Mouse (Mus musculus): ENCODE results near the gene Ugt2a1. TPM values are rescaled to one million over a fixed set of nuclear protein-coding genes. Genes with fewer than 3 reads are reported as not detected.
"Not testable (repeated sequence)": the region's sequence is repeated elsewhere in the genome, so short reads cannot be mapped to it uniquely, and the experiment has no call there.

Gene Ugt2a1
- polyA plus RNA-seq, 1 experiment from 2014 or later, result not detected

DNA sequence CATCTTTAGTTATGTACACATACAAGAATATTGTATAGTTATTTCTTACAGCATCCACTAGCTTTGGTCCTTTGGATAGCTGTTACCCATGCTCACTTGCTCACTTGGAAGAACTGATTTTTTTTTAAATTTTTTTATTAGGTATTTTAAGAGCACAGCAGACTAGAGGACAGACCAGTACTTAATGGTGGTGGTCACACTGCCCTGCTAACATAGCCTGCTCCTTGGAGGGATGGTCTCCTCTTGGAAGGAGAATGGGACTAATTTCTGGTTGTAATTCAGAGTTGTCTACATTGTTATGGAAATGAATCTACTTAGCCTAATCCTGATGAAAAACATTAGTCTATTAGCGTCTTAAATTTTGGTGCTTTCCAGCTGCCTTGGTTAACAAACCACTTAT is 31.9 kb downstream of the Ugt2a1 start:
- ATAC-seq (ENCODE audit: insufficient read depth), result no peak
- 35% methylated on average over 1 of the region's 1 CpGs for WGBS (ENCODE audit: insufficient replicate concordance)
- H3K27me3 ChIP-seq, result no peaks in the 10 kb centered on the region

DNA sequence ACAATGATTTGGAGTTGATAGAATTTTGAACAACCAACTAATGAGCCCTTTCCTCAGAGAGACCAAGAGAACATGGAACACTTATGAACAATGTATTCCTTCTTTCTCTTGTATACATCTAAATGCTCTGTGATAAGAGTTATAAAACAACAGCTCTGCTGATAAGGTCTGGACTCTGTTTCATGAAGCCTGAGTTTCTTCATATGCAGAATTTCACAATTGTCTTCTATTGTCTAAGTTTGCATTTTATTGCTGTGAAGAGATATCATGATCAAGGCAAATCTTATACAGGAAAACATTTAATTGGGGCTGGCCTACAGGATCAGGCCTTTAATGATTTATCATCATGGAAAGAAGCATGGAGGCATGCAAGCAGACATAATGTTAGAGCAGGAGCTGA is 33.0 kb downstream of the Ugt2a1 start:
- H3K27ac ChIP-seq (replicated peaks), result no peak overlapping the region
- no peak overlapping the region for H3K4me2 ChIP-seq
- no peak for ATAC-seq (ENCODE audit: insufficient read depth)
- no peak overlapping the region for H3K9ac ChIP-seq
- H3K36me3 ChIP-seq (replicated peaks), result no peaks in the 10 kb centered on the region
- H3K9me3 ChIP-seq (replicated peaks), result no peaks in the 10 kb centered on the region
- H3K27me3 ChIP-seq, result no peaks in the 10 kb centered on the region
- H3K4me3 ChIP-seq (replicated peaks), result no peak overlapping the region
- H3K4me1 ChIP-seq (replicated peaks), result no peaks in the 10 kb centered on the region

More for the DNA sequence above, 31.9 kb downstream of the Ugt2a1 start:
- Histone ChIP-seq H3K27ac (replicated peaks) (no peak overlapping the region), H3K4me3 (replicated peaks) (no peak overlapping the region), H3K36me3 (replicated peaks) (no peaks in the 10 kb centered on the region), H3K9ac (no peak overlapping the region), H3K4me2 (no peak overlapping the region), H3K9me3 (replicated peaks) (no peaks in the 10 kb centered on the region), H3K4me1 (replicated peaks) (no peaks in the 10 kb centered on the region)

DNA sequence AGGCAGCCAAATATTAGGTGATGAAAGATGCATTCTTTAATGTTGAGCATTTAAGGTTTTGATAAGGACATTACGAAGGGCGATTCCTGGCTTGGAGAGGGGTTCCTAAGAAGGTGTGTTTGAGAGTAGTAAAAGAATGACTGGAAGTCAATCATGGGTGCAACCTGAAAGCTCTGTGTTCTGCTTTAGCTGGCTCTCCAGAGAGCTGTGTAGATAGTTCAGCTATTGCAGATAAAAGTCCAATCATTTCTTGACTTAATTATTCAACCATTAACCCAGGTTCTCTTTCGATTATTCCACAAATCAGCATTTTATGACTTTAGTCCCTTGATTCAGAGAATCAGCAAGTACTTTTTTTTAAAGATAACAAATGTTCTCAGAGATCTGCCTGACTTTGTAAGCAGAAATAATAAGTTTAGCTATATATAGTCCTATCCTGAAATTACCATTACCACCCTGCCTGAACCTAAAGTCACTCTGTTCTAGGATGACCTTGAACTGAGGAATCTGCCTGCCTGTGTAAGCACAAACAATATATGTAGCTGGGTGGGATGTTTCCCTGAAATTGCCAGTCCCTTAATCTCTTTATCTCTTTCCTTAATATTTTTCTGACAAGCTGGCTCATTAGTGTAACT is 34.3 kb downstream of the Ugt2a1 start:
- no peak overlapping the region for H3K27ac ChIP-seq (replicated peaks)
- 64% methylated on average over 3 of the region's 3 CpGs for WGBS (ENCODE audit: insufficient replicate concordance)
- no peak overlapping the region for H3K4me2 ChIP-seq
- ATAC-seq (ENCODE audit: insufficient read depth), result no peak
- no peaks in the 10 kb centered on the region for H3K27me3 ChIP-seq
- no peaks in the 10 kb centered on the region for H3K36me3 ChIP-seq (replicated peaks)
- H3K9ac ChIP-seq, result no peak overlapping the region
- H3K4me1 ChIP-seq (replicated peaks), result no peaks in the 10 kb centered on the region
- no peak overlapping the region for H3K4me3 ChIP-seq (replicated peaks)
- H3K9me3 ChIP-seq (replicated peaks), result no peaks in the 10 kb centered on the region

DNA sequence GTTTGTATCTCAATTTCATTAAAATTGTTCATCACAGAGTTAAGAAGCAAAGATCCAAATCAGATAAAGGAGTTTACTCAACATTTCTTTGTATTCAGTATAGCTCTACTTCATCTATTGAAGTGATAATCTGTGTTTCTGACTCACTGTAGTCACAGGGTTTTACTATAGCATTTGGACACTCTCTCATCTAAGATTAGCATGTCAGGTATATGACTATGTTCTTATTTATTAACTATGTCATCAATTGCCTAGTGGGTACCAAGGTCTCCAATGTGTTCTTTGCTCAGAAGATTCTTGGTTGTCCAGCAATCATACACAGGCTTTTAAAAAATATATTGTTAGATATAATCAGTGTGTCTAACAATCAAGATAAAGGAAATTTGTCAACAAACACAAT is 35.2 kb downstream of the Ugt2a1 start:
- H3K9me3 ChIP-seq (replicated peaks), result no peaks in the 10 kb centered on the region
- H3K4me3 ChIP-seq (replicated peaks), result no peak overlapping the region
- H3K4me2 ChIP-seq, result no peak overlapping the region
- no peak for ATAC-seq (ENCODE audit: insufficient read depth)
- no peak overlapping the region for H3K27ac ChIP-seq (replicated peaks)
- no peak overlapping the region for H3K9ac ChIP-seq
- no peaks in the 10 kb centered on the region for H3K27me3 ChIP-seq
- H3K4me1 ChIP-seq (replicated peaks), result no peaks in the 10 kb centered on the region
- H3K36me3 ChIP-seq (replicated peaks), result no peaks in the 10 kb centered on the region

DNA sequence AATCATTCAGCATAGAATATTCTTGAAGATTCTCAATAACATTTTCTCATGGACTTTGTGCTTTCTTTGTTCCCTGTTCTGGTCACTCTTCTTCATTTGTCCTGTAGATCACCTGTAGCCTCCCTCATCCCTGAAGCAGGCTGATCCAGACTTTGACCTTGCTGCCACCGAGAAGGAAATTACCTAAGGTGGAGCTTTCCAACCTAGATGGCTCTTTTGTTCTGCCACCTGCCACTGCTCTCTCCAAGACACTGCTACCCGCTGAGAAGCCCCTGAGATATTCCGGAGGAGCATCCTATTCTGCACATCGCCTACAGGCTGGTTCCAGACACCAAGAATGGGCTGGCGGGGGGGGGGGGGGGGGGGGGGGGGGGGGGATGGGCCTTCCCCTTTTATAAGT is 38.2 kb downstream of the Ugt2a1 start:
- H3K4me2 ChIP-seq; H3K27me3 ChIP-seq; ATAC-seq (ENCODE audit: insufficient read depth); H3K27ac ChIP-seq (replicated peaks); H3K9me3 ChIP-seq (replicated peaks); H3K4me1 ChIP-seq (replicated peaks); H3K4me3 ChIP-seq (replicated peaks); H3K9ac ChIP-seq; H3K36me3 ChIP-seq (replicated peaks): not testable (repeated sequence)
- 75% methylated on average over 4 of the region's 5 CpGs for WGBS (ENCODE audit: insufficient replicate concordance)

DNA sequence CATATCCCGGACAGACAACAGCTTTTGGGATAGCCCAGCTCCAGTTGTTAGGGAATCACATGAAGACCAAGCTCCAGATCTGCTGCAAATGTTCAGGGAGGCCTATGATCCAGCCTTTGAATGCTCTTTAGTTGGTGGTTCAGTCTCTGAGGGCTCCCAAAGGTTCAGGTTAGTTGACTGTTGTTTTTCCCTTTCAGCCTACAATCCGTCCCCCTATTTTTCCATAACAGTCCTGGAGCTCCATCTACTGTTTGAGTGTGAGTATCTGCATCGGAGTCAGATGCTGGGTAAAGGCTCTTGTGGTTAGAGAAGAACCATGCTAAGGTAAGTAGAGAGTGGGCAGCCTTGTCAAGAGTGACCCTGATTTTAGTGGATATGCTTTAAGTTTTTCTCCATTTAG is 54.4 kb downstream of the Ugt2a1 start:
- H3K9ac ChIP-seq, result no peak overlapping the region
- H3K27ac ChIP-seq (replicated peaks), result no peak overlapping the region
- no peaks in the 10 kb centered on the region for H3K36me3 ChIP-seq (replicated peaks)
- no peaks in the 10 kb centered on the region for H3K27me3 ChIP-seq
- no peak for ATAC-seq (ENCODE audit: insufficient read depth)
- H3K4me3 ChIP-seq (replicated peaks), result no peak overlapping the region
- no peaks in the 10 kb centered on the region for H3K4me1 ChIP-seq (replicated peaks)
- WGBS (ENCODE audit: insufficient replicate concordance), result 31% methylated on average over 3 of the region's 3 CpGs
- no peaks in the 10 kb centered on the region for H3K9me3 ChIP-seq (replicated peaks)
- H3K4me2 ChIP-seq, result no peak overlapping the region

DNA sequence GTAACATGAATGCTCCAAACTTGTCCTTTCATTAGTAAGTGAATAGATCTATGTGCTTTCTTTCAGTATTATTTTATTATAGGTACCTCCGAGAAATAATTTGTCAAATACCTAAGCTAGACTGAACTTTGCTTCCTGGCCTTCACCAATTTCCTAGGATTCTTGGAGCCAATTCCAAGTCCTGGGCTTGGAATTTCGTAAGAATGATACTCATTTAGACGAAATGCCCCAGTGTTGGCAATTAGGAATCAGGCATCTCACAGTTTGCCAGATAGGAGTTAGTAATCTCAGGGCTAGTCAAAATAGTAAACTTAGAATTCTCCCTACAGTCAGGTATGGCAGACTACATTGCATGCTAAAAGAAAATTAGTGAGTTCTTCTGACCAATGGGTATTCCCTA is 65.0 kb downstream of the Ugt2a1 start:
- Histone ChIP-seq H3K9ac (no peak overlapping the region), H3K27ac (replicated peaks) (no peak overlapping the region), H3K4me1 (replicated peaks) (no peaks in the 10 kb centered on the region), H3K4me3 (replicated peaks) (no peak overlapping the region), H3K4me2 (no peak overlapping the region), H3K27me3 (no peaks in the 10 kb centered on the region), H3K9me3 (replicated peaks) (no peaks in the 10 kb centered on the region), H3K36me3 (replicated peaks) (no peaks in the 10 kb centered on the region)
- no peak for ATAC-seq (ENCODE audit: insufficient read depth)
- 56% methylated on average over 3 of the region's 3 CpGs for WGBS (ENCODE audit: insufficient replicate concordance)

DNA sequence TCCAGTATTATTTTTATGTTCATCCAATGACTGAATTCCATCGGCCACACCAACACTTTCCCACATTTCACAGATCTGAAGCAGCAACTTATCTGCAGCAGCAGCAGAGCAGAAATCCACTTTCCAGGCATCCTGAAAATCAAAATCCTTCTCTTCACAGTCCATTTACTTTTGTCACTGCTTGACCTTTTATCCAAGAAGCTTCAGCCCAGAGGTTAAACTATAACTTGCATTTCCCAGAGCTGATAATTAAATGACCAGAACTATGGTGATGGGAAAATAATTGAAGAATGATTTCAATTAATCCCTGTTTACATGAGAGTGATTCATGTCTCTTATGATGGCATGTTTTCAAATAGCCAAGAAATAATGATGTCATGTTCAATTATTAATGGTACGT is 66.6 kb downstream of the Ugt2a1 start, which contains the start of gene Ugt2b38:
Gene Ugt2b38 (minus strand): TSS at position 163 of the 400 bp plus-strand sequence.
- H3K27ac ChIP-seq (replicated peaks); H3K4me3 ChIP-seq (replicated peaks); H3K9ac ChIP-seq; H3K4me2 ChIP-seq; ATAC-seq (ENCODE audit: insufficient read depth); H3K27me3 ChIP-seq; H3K9me3 ChIP-seq (replicated peaks); H3K4me1 ChIP-seq (replicated peaks); H3K36me3 ChIP-seq (replicated peaks): not testable (repeated sequence)
- 80% methylated on average over 1 of the region's 2 CpGs for WGBS (ENCODE audit: insufficient replicate concordance)

Other genes starting within 250 kb of the Ugt2a1 start
- not detected in 2 replicates for gene Ugt2b37, start 236.1 kb downstream of the Ugt2a1 start, polyA plus RNA-seq (2015; fragmentation: Nextera tagmentation; extraction: Ambion mirVana)
- 0.07 TPM in 1 of 2 replicates, not detected in the other for gene Ugt2a3, start 153.7 kb downstream of the Ugt2a1 start, polyA plus RNA-seq (2015; fragmentation: Nextera tagmentation; extraction: Ambion mirVana)
- gene Ugt2b38, start 66.7 kb downstream of the Ugt2a1 start, polyA plus RNA-seq (2015; fragmentation: Nextera tagmentation; extraction: Ambion mirVana), result not detected in 2 replicates
- gene Ugt2a2, start 8.6 kb downstream of the Ugt2a1 start, polyA plus RNA-seq (2015; fragmentation: Nextera tagmentation; extraction: Ambion mirVana), result not detected in 2 replicates
- not detected in 2 replicates for gene Gm43638, start 4.1 kb downstream of the Ugt2a1 start, polyA plus RNA-seq (2015; fragmentation: Nextera tagmentation; extraction: Ambion mirVana)
- 0.91 and 1.2 TPM in 2 replicates for gene Sult1b1, start 47.3 kb upstream of the Ugt2a1 start, polyA plus RNA-seq (2015; fragmentation: Nextera tagmentation; extraction: Ambion mirVana)
- gene Sult1d1, start 78.2 kb upstream of the Ugt2a1 start, polyA plus RNA-seq (2015; fragmentation: Nextera tagmentation; extraction: Ambion mirVana), result 3.4 TPM in 2 replicates
- gene Sult1e1, start 100.7 kb upstream of the Ugt2a1 start, polyA plus RNA-seq (2015; fragmentation: Nextera tagmentation; extraction: Ambion mirVana), result not detected in 2 replicates
- not detected in 2 replicates for gene Csn1s1, start 175.3 kb upstream of the Ugt2a1 start, polyA plus RNA-seq (2015; fragmentation: Nextera tagmentation; extraction: Ambion mirVana)
- gene Csn2, start 208.8 kb upstream of the Ugt2a1 start, polyA plus RNA-seq (2015; fragmentation: Nextera tagmentation; extraction: Ambion mirVana), result not detected in 2 replicates

Data from liver, embryonic 15.5 days (tissue).